1 mouse cellular context compared by ENCODE assay signal in the genomic region with DNA sequence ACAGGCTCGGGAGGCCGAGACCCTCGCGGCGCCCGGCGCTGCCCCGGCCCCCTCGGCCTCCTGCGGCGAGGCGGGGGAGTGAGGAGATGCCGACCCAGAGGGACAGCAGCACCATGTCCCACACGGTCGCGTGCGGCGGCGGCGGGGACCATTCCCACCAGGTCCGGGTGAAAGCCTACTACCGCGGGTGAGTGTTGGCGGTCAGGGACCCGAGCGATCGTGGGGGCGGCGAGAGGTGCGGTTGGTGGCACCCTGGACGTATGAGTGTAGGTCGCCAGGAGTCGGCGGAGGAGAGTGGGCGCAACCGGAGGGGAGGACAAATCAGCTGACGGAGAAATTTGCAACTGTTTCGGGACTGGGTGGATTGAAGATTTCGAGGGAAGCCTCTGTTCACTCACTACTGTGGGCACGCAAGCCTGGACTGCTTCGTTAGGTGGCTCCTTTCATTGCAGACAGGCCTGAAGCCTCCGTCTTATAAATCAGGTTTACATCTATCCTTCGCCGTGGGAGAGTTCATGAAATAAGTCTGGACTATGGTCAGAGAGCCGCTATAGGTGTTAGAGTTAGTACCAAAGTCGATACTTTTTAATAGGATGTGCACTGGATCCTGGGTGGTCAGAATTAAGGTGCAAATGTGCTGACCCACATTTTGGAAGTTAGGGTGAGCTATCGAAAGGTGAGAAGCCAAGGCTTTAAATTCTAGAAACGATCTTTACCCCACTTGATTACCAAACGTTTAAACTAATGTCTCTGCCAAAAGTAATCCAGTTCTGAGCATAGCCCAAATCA.
TF ChIP-seq lines count a peak whose summit lies in the region.

No protein-coding gene starts in this region.

TF ChIP-seq in MEL, 35 proteins besides CTCF, POLR2A, EP300 and RAD21 (continued from another document):
- no peak for TF ChIP-seq GABPA (IDR thresholded peaks at IDR 0.05; ENCODE audit: low read depth, low read length)
- no peak for TF ChIP-seq E2F4 (IDR thresholded peaks at IDR 0.05; ENCODE audit: borderline replicate concordance, low read depth, low read length)
- no peak for TF ChIP-seq ZNF384 (IDR thresholded peaks at IDR 0.05; ENCODE audit: low read depth, low read length)
